Mouse (Mus musculus) hematopoietic stem cell, adult 5-6 weeks (primary cell): ENCODE data around the gene Rgl2. TPM values are rescaled to one million over a fixed set of nuclear protein-coding genes. Genes with fewer than 3 reads are reported as not detected.
A peak's percentile ranks its signal among the peaks of the same experiment; 100 is the strongest.

Experiments used
- ATAC-seq, 2 experiments: fragments of 125-278 bp in 1 of 2; replicated peaks in 1 of 2; 2 replicates each; pipeline ENCODE4 v1.8.0; 2016 to 2017; ENCODE audit warnings: inconsistent platforms in 2 of 2, mild to moderate bottlenecking in 2 of 2, moderate number of reproducible peaks in 2 of 2, low read depth in 1 of 2, moderate TSS enrichment in 1 of 2; ENCODE audit not compliant: low FRiP score in 2 of 2, poor library complexity in 2 of 2, severe bottlenecking in 2 of 2, insufficient read depth in 1 of 2, low TSS enrichment in 1 of 2
- total RNA-seq: library from RNA; stranded (forward); fragments of 172-1452, 232-1000 nt; gene quantifications from 2 replicates; pipeline ENCODE4 v1.2.3, GENCODE M21; 2017

Gene Rgl2
- total RNA-seq, 1 experiment from 2014 or later = 36.6 TPM

DNA sequence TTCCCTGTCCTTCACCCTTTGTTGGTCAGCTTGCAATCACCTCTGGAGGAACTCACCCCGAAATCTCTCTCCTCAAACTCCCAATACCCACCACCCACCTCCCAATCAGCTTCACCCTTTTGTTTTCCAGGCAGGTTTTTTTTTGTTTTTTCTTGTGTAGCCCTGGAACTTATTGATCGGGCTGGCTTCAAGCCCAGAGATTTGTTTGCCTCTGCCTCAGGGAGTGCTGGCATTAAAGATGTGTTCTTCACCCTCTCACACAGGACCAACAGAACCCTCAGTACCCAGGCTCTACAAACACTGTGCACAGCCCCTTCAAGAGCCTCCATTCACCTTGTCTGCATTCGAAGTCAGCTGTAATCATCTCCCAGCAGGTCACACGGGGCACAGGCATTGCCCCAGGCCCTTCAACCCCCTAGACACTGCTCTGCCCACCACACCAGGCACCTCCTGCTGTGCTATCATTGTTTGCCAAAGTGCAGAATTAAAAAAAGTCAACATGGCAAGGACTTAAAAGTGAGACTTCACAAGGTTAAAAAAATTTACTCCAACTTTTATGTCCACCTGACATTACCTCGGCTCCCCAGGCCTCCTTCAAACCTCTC is 24.7 kb downstream of the Rgl2 start:
- ATAC-seq = no peak

DNA sequence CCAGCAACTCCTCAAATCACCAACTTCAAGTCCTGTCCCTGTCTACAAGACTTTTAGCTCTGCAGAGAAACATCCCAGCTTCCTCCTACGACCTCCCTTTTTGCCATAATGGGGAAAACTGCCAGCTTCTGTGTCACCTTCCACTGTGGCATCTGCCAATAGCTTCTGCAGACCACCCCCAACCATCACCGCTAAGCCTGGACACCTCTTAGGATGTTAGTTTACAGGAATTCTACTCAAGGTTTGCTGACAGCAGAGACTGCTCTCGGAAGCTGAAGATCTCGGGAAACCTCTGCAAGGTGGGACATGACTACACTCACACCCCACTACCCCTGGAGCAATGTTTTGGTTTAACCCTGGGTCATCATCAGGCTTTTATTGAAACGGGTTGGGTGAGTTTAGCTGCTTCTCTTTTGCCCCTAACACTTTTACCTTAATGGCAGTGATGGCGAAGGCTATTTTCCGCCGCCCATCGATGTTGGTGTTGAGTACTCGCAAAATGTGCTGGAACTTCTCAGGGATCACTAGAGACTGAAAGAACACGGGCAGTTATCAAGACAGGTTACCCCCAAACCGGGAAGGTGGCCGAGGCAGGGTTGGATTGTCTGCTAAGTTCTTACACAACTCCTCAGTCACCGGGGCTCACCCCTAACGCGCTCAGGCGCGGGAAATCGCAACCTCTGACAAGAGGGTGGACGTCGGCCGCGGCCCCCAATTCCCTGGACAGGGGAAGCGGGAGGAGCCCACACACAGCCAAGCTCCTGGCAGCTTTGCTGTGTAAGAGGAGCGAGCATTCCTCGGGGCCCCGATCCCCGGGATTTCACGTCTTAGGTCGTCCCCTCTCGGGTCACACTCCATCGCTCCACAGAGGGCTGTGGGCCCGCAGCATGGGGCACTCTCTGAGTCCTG is 25.6 kb downstream of the Rgl2 start:
- ATAC-seq = 0 out of 4 replicates have a peak, but pooled peaks have one; percentile 1

DNA sequence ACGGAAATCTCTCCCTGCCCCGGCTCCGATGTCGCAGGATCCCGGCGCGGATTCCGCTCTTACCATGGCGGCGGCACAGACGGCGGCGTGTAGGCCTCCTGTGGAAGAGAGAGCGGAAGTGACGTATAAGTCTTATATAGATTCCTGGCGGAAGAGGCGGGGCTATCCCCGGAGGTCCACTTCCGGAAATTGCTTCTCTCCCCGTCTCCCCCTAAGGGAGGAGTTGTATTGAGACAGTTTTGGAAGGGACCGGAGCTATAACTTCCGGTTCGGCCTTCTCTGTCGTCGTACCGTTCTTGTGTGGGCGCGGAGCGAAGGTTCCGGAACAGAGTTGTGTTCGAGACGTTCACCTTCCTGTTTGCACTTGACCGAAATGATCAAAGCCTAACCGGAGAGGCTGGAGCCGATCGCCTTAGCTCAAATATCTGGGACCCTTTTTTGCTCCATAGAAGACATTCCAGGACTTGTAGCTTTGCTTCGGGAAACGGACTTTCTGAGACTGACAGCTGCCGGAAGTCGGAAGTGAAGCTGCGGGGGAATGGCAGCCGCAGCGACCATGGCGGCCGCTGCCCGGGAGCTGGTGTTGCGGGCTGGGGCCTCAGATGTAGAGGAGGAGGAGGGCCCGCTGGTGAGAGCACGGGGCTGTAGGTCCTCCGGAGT is 26.3 kb downstream of the Rgl2 start, which contains the start of the genes Vps52 and Rps18:
Gene Vps52 (plus strand): TSS at position 258 of the 660 bp plus-strand sequence.
Gene Rps18 (minus strand): TSS at position 447 of the 660 bp plus-strand sequence.
- ATAC-seq = peak; percentile 77 to 85

DNA sequence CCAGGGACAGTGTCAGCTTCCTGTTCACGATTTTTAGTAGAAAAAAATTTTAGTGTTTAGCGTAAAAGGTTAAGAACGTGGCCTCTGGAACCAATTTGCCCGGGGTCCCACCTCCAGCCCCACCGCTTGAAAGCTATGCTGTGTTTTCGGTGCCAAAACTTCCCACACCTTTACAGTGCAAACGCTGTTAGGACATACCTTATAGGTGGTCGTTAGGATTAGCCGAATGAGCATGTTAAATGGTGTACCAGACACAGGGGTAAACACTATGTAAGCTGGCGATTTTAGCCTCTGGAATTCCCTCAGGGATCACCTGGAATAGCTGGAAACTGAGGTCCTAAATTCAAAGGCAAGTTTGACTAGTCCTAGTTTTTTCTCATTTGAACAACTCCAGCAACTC is 27.0 kb downstream of the Rgl2 start:
- ATAC-seq = no peak

DNA sequence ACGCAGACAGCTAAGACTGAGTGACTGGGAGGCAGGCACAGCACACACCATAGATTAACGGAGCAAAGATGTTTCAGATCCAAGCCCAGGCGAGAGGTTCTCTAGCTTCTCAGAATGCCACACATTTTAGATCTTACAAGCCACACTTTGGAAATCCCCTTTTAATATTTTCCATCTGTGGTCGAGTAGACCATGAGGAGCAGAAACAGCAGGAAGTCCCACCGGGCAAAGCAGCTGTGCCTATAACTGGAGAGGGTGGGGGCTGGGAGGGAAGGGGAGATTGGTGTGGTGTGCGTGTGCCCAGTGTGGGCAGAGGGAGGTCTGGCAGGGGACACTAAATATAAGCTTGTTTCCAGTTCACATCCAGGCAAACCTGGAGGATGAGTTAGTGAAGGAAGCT is 28.1 kb downstream of the Rgl2 start:
- ATAC-seq = no peak

DNA sequence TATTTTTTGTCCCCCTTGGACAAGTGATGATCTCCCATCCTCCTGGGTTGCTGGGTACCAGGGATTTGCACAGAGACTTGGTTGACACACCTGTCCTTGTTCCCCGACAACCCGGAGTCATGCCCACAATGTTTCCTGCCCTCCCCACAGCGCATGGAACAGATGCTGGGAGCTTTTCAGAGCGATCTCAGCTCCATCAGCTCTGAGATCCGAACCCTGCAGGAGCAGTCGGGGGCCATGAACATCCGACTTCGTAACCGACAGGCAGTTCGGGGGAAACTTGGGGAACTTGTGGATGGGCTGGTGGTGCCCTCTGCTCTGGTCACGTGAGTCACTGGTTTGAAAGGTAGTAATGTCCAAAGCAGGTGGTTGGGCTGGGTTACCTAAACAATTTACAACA is 29.1 kb downstream of the Rgl2 start:
- no peak for ATAC-seq

DNA sequence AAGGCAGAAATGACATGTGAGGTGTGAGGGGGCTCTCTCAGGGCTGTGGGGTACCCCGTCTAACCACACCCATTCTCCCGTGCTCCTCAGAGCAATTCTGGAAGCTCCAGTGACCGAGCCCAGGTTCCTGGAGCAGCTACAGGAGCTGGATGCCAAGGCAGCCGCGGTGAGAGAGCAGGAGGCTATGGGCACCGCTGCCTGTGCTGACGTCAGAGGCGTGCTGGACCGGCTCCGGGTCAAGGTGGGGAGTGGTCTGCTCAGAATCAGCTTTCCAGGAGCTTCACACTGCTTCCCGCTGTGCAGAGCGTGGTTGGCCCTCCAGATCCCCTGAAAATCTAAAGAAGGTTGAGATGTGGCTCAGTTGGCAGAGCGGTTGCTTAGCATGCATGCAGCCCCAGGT is 29.8 kb downstream of the Rgl2 start:
- no peak for ATAC-seq

DNA sequence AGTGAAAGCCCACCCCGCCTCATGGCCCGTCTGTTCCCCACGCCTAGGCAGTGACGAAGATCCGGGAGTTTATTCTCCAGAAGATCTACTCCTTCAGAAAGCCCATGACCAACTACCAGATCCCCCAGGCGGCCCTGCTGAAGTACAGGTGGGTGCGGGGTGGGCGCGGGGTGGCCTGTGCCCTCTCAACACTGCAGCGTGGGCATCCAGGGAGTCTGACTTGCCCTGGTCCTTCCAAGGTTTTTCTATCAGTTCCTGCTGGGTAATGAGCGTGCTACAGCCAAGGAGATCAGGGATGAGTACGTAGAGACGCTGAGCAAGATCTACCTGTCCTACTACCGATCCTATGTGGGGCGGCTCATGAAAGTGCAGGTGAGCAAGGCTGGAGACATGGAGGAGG is 30.6 kb downstream of the Rgl2 start:
- no peak for ATAC-seq

DNA sequence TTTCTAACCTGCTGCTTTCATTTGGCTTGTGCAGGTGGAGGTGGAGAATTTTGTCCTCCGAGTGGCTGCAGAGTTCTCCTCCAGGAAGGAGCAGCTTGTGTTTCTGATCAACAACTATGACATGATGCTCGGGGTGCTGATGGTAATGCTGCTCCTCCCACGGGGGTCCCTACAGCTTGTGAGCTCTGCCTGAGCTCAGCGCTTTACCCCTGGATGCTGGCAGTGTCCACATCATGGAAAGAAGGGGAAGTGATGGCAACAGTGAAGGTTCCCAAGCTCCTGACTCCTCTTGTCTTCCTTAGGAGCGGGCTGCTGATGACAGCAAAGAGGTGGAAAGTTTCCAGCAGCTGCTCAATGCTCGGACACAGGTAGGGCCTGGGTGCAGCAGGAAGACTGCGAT is 33.5 kb downstream of the Rgl2 start:
- ATAC-seq = no peak

DNA sequence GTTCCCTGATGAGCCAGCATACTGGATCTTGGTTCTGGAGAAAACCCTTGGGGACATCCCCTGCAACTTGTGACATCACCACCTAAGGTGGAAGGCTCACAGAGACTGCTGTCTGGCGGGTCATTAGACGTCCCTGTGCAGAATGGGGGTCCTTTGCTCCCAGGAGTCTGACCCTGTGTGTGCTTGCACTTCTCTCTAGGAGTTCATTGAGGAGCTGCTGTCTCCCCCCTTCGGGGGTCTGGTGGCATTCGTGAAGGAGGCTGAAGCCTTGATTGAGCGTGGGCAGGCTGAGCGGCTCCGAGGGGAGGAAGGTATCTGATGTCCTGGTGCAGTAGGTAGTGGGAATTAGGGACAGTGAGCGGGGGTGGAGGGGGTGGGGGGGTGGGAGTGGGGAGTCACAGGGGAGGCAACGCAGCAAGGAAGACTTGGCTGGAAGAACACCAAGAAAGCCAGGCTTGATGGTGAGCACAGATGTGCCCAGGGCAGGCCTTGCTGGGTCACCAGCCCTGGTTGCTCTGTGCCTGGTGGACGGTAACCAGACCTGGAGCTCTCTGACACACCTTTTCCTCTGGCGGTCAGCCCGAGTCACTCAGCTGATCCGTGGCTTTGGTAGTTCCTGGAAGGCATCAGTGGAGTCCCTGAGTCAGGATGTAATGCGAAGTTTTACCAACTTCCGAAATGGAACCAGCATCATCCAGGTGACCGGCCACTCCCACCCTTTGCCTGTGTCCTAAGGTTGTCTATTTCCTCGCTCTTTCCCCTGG is 35.9 kb downstream of the Rgl2 start:
- ATAC-seq = no peak

DNA sequence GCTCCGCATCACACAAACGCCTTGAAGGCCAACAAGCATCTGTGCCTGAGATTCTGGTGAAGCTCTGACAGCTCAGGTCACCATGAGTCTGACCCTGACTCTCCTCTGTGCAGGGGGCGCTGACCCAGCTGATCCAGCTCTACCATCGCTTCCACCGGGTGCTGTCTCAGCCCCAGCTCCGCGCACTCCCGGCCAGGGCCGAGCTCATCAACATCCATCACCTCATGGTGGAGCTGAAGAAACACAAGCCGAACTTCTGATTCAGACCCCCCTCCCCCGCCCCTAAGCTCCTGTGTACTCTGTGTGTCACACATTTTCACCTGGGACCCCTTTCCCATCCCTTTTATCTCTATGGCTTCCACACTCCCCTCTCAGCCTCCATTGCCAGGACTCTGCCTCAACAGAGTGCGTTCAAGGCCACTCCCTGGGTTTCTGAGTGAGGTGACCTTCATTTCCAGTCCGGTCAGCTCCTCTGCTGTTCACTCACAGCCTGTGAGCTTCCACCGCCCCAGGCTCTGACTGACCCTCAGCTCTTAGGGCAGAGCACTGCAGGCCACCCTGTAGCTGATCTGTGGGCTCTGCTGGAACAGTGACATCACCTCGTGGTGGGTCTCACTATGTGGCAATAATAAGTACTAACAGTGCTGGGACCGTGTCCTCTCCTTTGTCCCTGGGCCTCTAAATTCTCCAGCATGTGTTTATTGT is 36.7 kb downstream of the Rgl2 start:
- no peak for ATAC-seq

DNA sequence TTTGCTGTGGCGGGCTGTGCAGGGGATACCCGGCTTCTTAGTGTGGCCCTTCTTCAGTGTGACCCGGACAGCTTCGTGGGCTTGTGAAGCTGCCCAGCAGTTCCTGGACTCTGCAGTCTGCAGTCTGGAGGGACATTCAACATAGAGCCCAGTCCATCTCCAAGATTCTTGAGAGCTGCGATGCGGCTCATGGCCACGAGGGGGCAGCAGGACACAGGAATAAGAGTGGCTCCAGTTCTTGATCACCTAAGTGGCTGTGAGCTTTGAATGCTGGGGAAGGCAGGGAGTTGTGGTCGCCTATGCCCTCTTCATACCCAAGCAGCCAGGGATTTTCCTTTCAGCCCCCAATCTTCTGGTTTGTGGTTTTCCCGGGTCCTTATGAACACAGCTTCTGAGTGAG is 39.1 kb downstream of the Rgl2 start:
- ATAC-seq = peak; percentile 86 to 89

DNA sequence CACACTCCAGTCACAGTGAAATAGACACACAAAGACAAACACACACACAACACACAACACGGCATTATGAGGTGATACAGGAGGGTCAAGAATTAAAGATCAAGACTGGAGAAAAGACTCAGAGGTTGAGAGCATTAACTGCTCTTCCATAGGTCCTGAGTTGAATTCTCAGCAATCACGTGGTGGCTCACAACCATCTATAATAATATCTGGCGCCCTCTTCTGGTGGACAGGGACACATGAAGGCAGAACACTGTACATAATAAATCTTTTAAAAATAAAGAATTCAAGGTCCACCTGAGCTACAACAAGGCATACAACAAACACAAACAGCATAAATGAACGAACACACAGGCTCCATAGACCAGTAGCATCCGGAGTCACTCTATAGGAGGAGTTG is 39.6 kb downstream of the Rgl2 start:
- ATAC-seq = peak in 1 of 2 experiments; percentile 26; a peak in 1 of 4 replicates

DNA sequence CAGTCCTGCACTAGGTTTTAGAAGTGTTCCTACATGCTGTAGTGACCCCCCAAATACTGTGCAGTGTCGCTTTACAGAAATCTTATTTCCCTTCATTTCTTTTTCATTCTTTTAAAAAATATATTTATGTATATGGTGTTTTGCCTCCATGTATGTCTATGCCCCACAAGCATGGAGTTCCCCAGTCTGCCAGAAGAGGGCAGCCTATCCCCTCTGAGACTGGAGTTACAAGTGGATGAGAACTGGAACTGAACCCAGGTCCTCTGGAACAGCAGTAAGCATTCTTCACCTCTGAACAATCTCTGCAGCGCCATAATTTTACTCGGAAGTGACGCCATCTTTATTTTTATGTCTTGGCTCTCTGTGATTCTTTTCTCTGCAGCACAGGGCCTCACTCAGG is 40.1 kb downstream of the Rgl2 start:
- no peak for ATAC-seq

DNA sequence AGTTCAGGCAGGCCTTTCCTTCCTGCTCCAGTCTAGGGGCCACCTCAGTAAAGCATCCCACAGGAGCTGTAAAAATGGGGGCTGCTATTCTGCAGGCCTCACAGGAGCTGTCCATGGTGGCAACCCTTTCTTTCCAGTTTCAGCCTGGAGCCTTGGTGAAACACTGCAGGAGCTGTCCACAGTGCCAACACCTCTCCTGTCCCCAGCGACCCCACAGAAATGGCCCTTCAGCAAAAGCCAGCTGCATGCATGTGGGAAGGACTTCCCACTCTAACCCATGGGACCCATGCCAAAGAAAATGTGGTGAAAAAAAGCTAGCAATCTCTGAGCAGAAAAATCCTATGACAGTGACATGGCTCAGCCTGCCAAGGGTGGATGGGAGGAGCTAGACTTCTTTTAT is 43.3 kb downstream of the Rgl2 start:
- 0 out of 4 replicates have a peak, but pooled peaks of 1 of the 2 experiments have one; percentile 29 for ATAC-seq

DNA sequence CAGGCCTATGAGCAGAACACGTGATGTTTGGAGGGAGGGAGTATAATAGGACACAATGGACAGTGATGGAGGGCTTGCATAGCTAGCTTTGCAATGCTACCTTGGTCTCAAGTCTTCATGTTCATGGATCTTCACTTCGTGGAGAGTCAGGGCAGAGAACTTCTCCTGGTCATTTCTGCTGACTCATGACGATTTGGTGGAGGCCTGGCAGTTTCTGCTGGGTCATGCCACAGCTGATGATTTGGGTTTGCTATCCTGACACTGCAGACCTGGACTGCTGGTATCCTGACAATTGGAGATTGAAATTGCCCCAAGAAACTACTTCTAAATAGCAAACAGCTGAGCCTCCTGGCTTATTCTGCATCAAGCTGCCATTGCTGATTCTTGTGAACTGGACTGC is 44.2 kb downstream of the Rgl2 start:
- no peak for ATAC-seq
